Mouse (Mus musculus): ENCODE results near the gene Dlx5. TPM values are rescaled to one million over a fixed set of nuclear protein-coding genes. Genes with fewer than 3 reads are reported as not detected.

The Dlx5 gene
- polyA plus RNA-seq, 1 experiment from 2014 or later, result not detected

Other genes starting within 250 kb of the Dlx5 start
- gene Dlx6, start 18.8 kb downstream of the Dlx5 start, polyA plus RNA-seq (2016; fragmentation: Nextera tagmentation; extraction: Ambion mirVana), result not detected in 2 replicates
- 3.2 and 3.7 TPM in 2 replicates for gene Sdhaf3, start 73.9 kb upstream of the Dlx5 start, polyA plus RNA-seq (2016; fragmentation: Nextera tagmentation; extraction: Ambion mirVana)